Mouse (Mus musculus) embryonic stem cell, embryonic (primary cell): ENCODE data around the gene Arl2.

Source experiments
- CTCF ChIA-PET, 4 experiments: fragments of 300-600 bp in 2 of 4; fragments of 350-600 bp in 2 of 4; sonication (Branson Sonifier 250); formaldehyde crosslinking; loops; one replicate each; lab custom pipeline; 2022; ENCODE audit warnings: inconsistent platforms in 2 of 4; lab: Charles Lee
- POLR2A ChIA-PET, 4 experiments: fragments of 300-600 bp in 2 of 4; fragments of 350-600 bp in 2 of 4; sonication (Branson Sonifier 250); formaldehyde crosslinking; loops; one replicate each; lab custom pipeline; 2022; ENCODE audit warnings: antibody characterized with exemption in 4 of 4, inconsistent platforms in 1 of 4; lab: Charles Lee

The Arl2 gene

GRCm38 (mm10) chr19:6136397-6136796 is 5.0 kb downstream of the Arl2 start:
- CTCF ChIA-PET = no interaction called here
- POLR2A ChIA-PET = interaction anchor here in 1 of 4 experiments (1.9 kb wide), 1 partner anchor 8 kb away, joined by 7 read pairs; the partner anchor contains the start of gene Snx15

- ChIA-PET POLR2A (interaction anchor here in 2 of 4 experiments (0.7 to 2.4 kb wide), 5 partner anchors 8 to 287 kb away, joined by 3 to 8 read pairs (median 4); partner anchors contain the start of genes Arl2 (in 2 of the 2), Batf2 (in 2 of the 2) and Cdca5 (in 1 of the 2)), CTCF (interaction anchor here in 1 of 4 experiments (0.7 kb wide), 1 partner anchor 226 kb away, joined by 3 read pairs; no protein-coding TSS in a partner anchor)
Observed at GRCm38 (mm10) chr19:6133197-6133596, 8.2 kb downstream of the Arl2 start.

GRCm38 (mm10) chr19:6132171-6132827 is 9.0 kb downstream of the Arl2 start:
- ChIA-PET POLR2A (interaction anchor here (0.6 to 3.1 kb wide), 17 partner anchors 8 to 470 kb away, joined by 3 to 29 read pairs (median 4); partner anchors contain the start of genes Arl2 (in 4 of the 4), Batf2 (in 3 of the 4), Sac3d1 (in 2 of the 4) and Cdc42ep2 (in 1 of the 4)), CTCF (interaction anchor here in 2 of 4 experiments (0.6 to 1.2 kb wide), 4 partner anchors 9 to 357 kb away, joined by 3 to 4 read pairs (median 3); partner anchors contain the start of genes Arl2 (in 1 of the 2) and Batf2 (in 1 of the 2))

GRCm38 (mm10) chr19:6130414-6131128 is 10.8 kb downstream of the Arl2 start:
- ChIA-PET POLR2A (interaction anchor here (0.6 to 3.1 kb wide), 15 partner anchors 10 to 533 kb away, joined by 3 to 29 read pairs (median 4); partner anchors contain the start of genes Arl2 (in 3 of the 4), Batf2 (in 3 of the 4), Fau (in 2 of the 4) and Mrpl49 (in 2 of the 4)), CTCF (interaction anchor here in 1 of 4 experiments (1.1 to 1.7 kb wide), 2 partner anchors 11 to 167 kb away, joined by 4 to 5 read pairs; partner anchors contain the start of genes Arl2 and Pola2)

- POLR2A ChIA-PET = interaction anchor here (0.5 to 3.0 kb wide), 125 partner anchors 9 to 664 kb away, joined by 3 to 44 read pairs (median 5); partner anchors contain the start of genes Cdca5 (in 4 of the 4), Zfpl1 (in 4 of the 4), Arl2 (in 3 of the 4) and Pola2 (in 3 of the 4)
- CTCF ChIA-PET = interaction anchor here (0.5 to 2.6 kb wide), 40 partner anchors 9 to 687 kb away, joined by 3 to 23 read pairs (median 4); partner anchors contain the start of genes Arl2 (in 3 of the 4), Batf2 (in 3 of the 4), Cdc42ep2 (in 2 of the 4) and Pola2 (in 2 of the 4)
Observed at GRCm38 (mm10) chr19:6127760-6128341, 13.5 kb downstream of the Arl2 start, which contains the start of gene Snx15. Gene Snx15, minus strand, starts transcription at chr19:6128304.

- POLR2A ChIA-PET = interaction anchor here (0.5 to 3.0 kb wide), 111 partner anchors 8 to 664 kb away, joined by 3 to 44 read pairs (median 5); partner anchors contain the start of genes Cdca5 (in 4 of the 4), Zfpl1 (in 4 of the 4), Arl2 (in 3 of the 4) and Pola2 (in 3 of the 4)
- CTCF ChIA-PET = interaction anchor here (0.5 to 2.6 kb wide), 36 partner anchors 8 to 402 kb away, joined by 3 to 23 read pairs (median 4); partner anchors contain the start of genes Arl2 (in 3 of the 4), Batf2 (in 3 of the 4), Pola2 (in 2 of the 4) and Sac3d1 (in 2 of the 4)
Observed at GRCm38 (mm10) chr19:6126789-6127580, 14.4 kb downstream of the Arl2 start.

- POLR2A ChIA-PET = interaction anchor here in 2 of 4 experiments (1.7 to 3.0 kb wide), 7 partner anchors 41 to 338 kb away, joined by 6 to 23 read pairs (median 14); partner anchors contain the start of genes Capn1 (in 1 of the 2), Cdca5 (in 1 of the 2) and Zfpl1 (in 1 of the 2)
Observed at GRCm38 (mm10) chr19:6126289-6126688, 15.1 kb downstream of the Arl2 start.

GRCm38 (mm10) chr19:6124898-6125297 is 16.4 kb downstream of the Arl2 start:
- ChIA-PET CTCF (interaction anchor here in 2 of 4 experiments (0.6 to 1.4 kb wide), 5 partner anchors 33 to 338 kb away, joined by 3 to 5 read pairs (median 4); no protein-coding TSS in a partner anchor), POLR2A (interaction anchor here (0.5 to 11.3 kb wide), 12 partner anchors 28 to 725 kb away, joined by 3 to 135 read pairs (median 3); partner anchors contain the start of genes Cdca5 (in 2 of the 4) and Zfpl1 (in 2 of the 4))

More at GRCm38 (mm10) chr19:6126289-6126688, 15.1 kb downstream of the Arl2 start:
- CTCF ChIA-PET = interaction anchor here in 2 of 4 experiments (1.4 to 2.6 kb wide), 2 partner anchors 34 to 108 kb away, joined by 3 to 9 read pairs; no protein-coding TSS in a partner anchor

GRCm38 (mm10) chr19:6123330-6123729 is 18.0 kb downstream of the Arl2 start:
- ChIA-PET CTCF (interaction anchor here in 2 of 4 experiments (0.5 to 1.3 kb wide), 4 partner anchors 105 to 336 kb away, joined by 3 to 6 read pairs (median 4); partner anchors contain the start of gene Pola2 (in 2 of the 2)), POLR2A (interaction anchor here in 2 of 4 experiments (0.6 to 11.3 kb wide), 13 partner anchors 13 to 336 kb away, joined by 3 to 135 read pairs (median 4); partner anchors contain the start of genes Cdca5 (in 2 of the 2), Tm7sf2 (in 2 of the 2), Zfpl1 (in 2 of the 2) and Arl2 (in 1 of the 2))

GRCm38 (mm10) chr19:6121761-6122160 is 19.6 kb downstream of the Arl2 start:
- ChIA-PET POLR2A (interaction anchor here in 3 of 4 experiments (0.6 to 11.3 kb wide), 31 partner anchors 17 to 1606 kb away, joined by 3 to 135 read pairs (median 4); partner anchors contain the start of genes Capn1 (in 2 of the 3), Cdca5 (in 2 of the 3), Mrpl49 (in 2 of the 3) and Tm7sf2 (in 2 of the 3)), CTCF (interaction anchor here in 3 of 4 experiments (0.6 to 3.1 kb wide), 6 partner anchors 18 to 104 kb away, joined by 3 to 8 read pairs (median 3); partner anchors contain the start of gene Tm7sf2 (in 1 of the 3))

- ChIA-PET CTCF (interaction anchor here in 3 of 4 experiments (0.5 to 1.8 kb wide), 15 partner anchors 9 to 332 kb away, joined by 3 to 8 read pairs (median 4); partner anchors contain the start of genes Snx15 (in 2 of the 3), Arl2 (in 1 of the 3), Atg2a (in 1 of the 3) and Capn1 (in 1 of the 3)), POLR2A (interaction anchor here (0.6 to 11.3 kb wide), 108 partner anchors 9 to 1806 kb away, joined by 3 to 135 read pairs (median 4); partner anchors contain the start of genes Arl2 (in 3 of the 4), Cdca5 (in 3 of the 4), Snx15 (in 3 of the 4) and Tm7sf2 (in 3 of the 4))
Observed at GRCm38 (mm10) chr19:6118677-6119185, 22.6 kb downstream of the Arl2 start.

- POLR2A ChIA-PET = interaction anchor here (0.6 to 11.3 kb wide), 112 partner anchors 9 to 1514 kb away, joined by 3 to 135 read pairs (median 4); partner anchors contain the start of genes Arl2 (in 3 of the 4), Cdca5 (in 3 of the 4), Snx15 (in 3 of the 4) and Tm7sf2 (in 3 of the 4)
Observed at GRCm38 (mm10) chr19:6117986-6118676, 23.2 kb downstream of the Arl2 start, which contains the start of gene Sac3d1. Gene Sac3d1, minus strand, starts transcription at chr19:6118650.

GRCm38 (mm10) chr19:6117346-6117985 is 23.9 kb downstream of the Arl2 start:
- ChIA-PET CTCF (interaction anchor here in 3 of 4 experiments (0.6 to 1.8 kb wide), 4 partner anchors 10 to 119 kb away, joined by 3 to 8 read pairs (median 6); partner anchors contain the start of genes Cdca5 (in 1 of the 3), Ppp2r5b (in 1 of the 3), Snx15 (in 1 of the 3) and Zfpl1 (in 1 of the 3)), POLR2A (interaction anchor here in 3 of 4 experiments (0.6 to 11.3 kb wide), 44 partner anchors 9 to 339 kb away, joined by 3 to 135 read pairs (median 5); partner anchors contain the start of genes Snx15 (in 3 of the 3), Cdca5 (in 2 of the 3), Men1 (in 2 of the 3) and Tm7sf2 (in 2 of the 3))

More at GRCm38 (mm10) chr19:6117986-6118676, 23.2 kb downstream of the Arl2 start, which contains the start of gene Sac3d1:
- CTCF ChIA-PET = interaction anchor here in 3 of 4 experiments (0.5 to 1.8 kb wide), 16 partner anchors 9 to 331 kb away, joined by 3 to 8 read pairs (median 4); partner anchors contain the start of genes Snx15 (in 2 of the 3), Arl2 (in 1 of the 3), Atg2a (in 1 of the 3) and Capn1 (in 1 of the 3)
